Mouse (Mus musculus) stomach, embryonic 15.5 days (tissue): ENCODE data around the gene Poc1a. TPM values are rescaled to one million over a fixed set of nuclear protein-coding genes. Genes with fewer than 3 reads are reported as not detected.

Experiments
- ATAC-seq: fragments of 200-750 bp; cut with Nextera tagmentation; 2 replicates; pipeline ENCODE4 v1.8.0; 2017; ENCODE audit warnings: low read depth, moderate number of reproducible peaks, moderate TSS enrichment; ENCODE audit not compliant: insufficient read depth, low FRiP score
- H3K27ac ChIP-seq: fragments of 300-500 bp; sonication (generic); 2 replicates; pipeline ENCODE4 v1.5.1; 2015; ENCODE audit warnings: mild to moderate bottlenecking, inconsistent platforms
- H3K27me3 ChIP-seq: fragments of 300-500 bp; sonication (generic); replicated peaks from 2 replicates; pipeline ENCODE4 v1.6.1; 2015; ENCODE audit warnings: inconsistent platforms
- H3K36me3 ChIP-seq: fragments of 300-500 bp; sonication (generic); 2 replicates; pipeline ENCODE4 v1.6.1; 2015; ENCODE audit warnings: inconsistent platforms
- H3K4me1 ChIP-seq: fragments of 300-500 bp; sonication (generic); 2 replicates; pipeline ENCODE4 v1.6.1; 2015; ENCODE audit warnings: inconsistent platforms
- H3K4me2 ChIP-seq: fragments of 300-500 bp; sonication (generic); 2 replicates; pipeline ENCODE4 v1.6.1; 2015; ENCODE audit warnings: mild to moderate bottlenecking, inconsistent platforms
- H3K4me3 ChIP-seq: fragments of 300-500 bp; sonication (generic); replicated peaks from 2 replicates; pipeline ENCODE4 v1.5.1; 2015; ENCODE audit warnings: inconsistent platforms
- H3K9ac ChIP-seq: fragments of 300-500 bp; sonication (generic); 2 replicates; pipeline ENCODE4 v1.6.1; 2015; ENCODE audit warnings: inconsistent platforms
- H3K9me3 ChIP-seq: fragments of 300-500 bp; sonication (generic); 2 replicates; pipeline ENCODE4 v1.6.1; 2016; ENCODE audit warnings: inconsistent platforms
- WGBS: fragments of 180-500 bp; shearing (Covaris S2); methylation state at CpG from one replicate; pipeline ENCODE4 v1.1.7; 2015; 5-methylcytosine and 5-hydroxymethylcytosine counted together
- polyA plus RNA-seq: library from polyadenylated mRNA; unstranded; fragments of >200 nt; fragmentation: Nextera tagmentation; extraction: Ambion mirVana; gene quantifications from 2 replicates; pipeline ENCODE4 v1.2.1, GENCODE M21; 2015

Poc1a gene
- polyA plus RNA-seq, 1 experiment from 2014 or later = 24.7 TPM

GRCm38 (mm10) chr9:106398667-106399311 is 117.9 kb downstream of the Poc1a start:
- Histone ChIP-seq H3K27ac (no peak overlapping the region), H3K9me3 (no peaks in the 10 kb centered on the region), H3K36me3 (no peaks in the 10 kb centered on the region), H3K4me1 (peaks cover 10% of the 10 kb centered on the region), H3K4me2 (no peak overlapping the region), H3K4me3 (no peak overlapping the region), H3K9ac (no peak overlapping the region), H3K27me3 (no peaks in the 10 kb centered on the region)
- WGBS = 65% methylated on average over 9 of the region's 9 CpGs
- peak; percentile 87 for ATAC-seq

DNA sequence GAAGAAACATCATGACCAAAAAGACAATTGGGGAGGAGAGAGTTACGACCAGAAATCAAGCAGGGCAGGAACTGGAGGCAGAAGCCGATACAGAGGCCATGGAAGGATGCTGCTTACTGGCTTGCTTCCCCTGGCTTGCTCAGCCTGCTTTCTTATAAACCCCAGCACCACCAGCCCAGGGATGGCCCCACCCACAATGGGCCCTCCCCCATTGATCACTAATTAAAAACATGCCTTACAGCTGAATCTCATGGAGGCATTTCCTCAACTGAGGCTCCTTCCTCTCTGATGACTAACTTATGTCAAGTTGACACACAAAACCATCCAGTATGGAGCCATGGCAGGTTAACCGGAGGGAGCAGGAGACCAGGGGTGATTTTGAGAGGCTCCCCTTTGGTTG is 118.9 kb downstream of the Poc1a start:
- no peak overlapping the region for H3K4me3 ChIP-seq
- peaks cover 6% of the 10 kb centered on the region for H3K4me1 ChIP-seq
- H3K4me2 ChIP-seq = no peak overlapping the region
- ATAC-seq = no peak
- WGBS = 84% methylated on average over 3 of the region's 3 CpGs
- H3K27me3 ChIP-seq = no peaks in the 10 kb centered on the region
- no peaks in the 10 kb centered on the region for H3K9me3 ChIP-seq
- H3K36me3 ChIP-seq = no peaks in the 10 kb centered on the region
- H3K9ac ChIP-seq = no peak overlapping the region
- H3K27ac ChIP-seq = no peak overlapping the region

Other genes starting within 250 kb of the Poc1a start
- gene Col6a4, start 184.3 kb upstream of the Poc1a start, polyA plus RNA-seq = 32.4 and 41.9 TPM in 2 replicates
- gene Glyctk, start 122.9 kb upstream of the Poc1a start, polyA plus RNA-seq = 2.8 and 3.1 TPM in 2 replicates
- 19.7 and 20.4 TPM in 2 replicates for gene Wdr82, start 110.1 kb upstream of the Poc1a start, polyA plus RNA-seq
- gene Ppm1m, start 81.3 kb upstream of the Poc1a start, polyA plus RNA-seq = 39.0 and 42.0 TPM in 2 replicates
- gene Twf2, start 78.0 kb upstream of the Poc1a start, polyA plus RNA-seq = 53.9 and 64.0 TPM in 2 replicates
- gene Tlr9, start 58.5 kb upstream of the Poc1a start, polyA plus RNA-seq = 0.12 and 0.15 TPM in 2 replicates
- gene Alas1, start 32.4 kb upstream of the Poc1a start, polyA plus RNA-seq = 109 TPM in 2 replicates
- 16.8 and 17.1 TPM in 2 replicates for gene Dusp7, start 87.6 kb downstream of the Poc1a start, polyA plus RNA-seq
- gene Rpl29, start 148.4 kb downstream of the Poc1a start, polyA plus RNA-seq = 805 and 953 TPM in 2 replicates
- gene Acy1, start 157.3 kb downstream of the Poc1a start, polyA plus RNA-seq = 37.9 and 50.7 TPM in 2 replicates
- 26.2 and 26.9 TPM in 2 replicates for gene Abhd14b, start 166.4 kb downstream of the Poc1a start, polyA plus RNA-seq
- gene Abhd14a, start 166.6 kb downstream of the Poc1a start, polyA plus RNA-seq = 48.6 and 48.7 TPM in 2 replicates
- 51.8 and 58.9 TPM in 2 replicates for gene Pcbp4, start 172.2 kb downstream of the Poc1a start, polyA plus RNA-seq
- gene Gpr62, start 184.9 kb downstream of the Poc1a start, polyA plus RNA-seq = 0.19 and 0.42 TPM in 2 replicates
- gene Rrp9, start 194.9 kb downstream of the Poc1a start, polyA plus RNA-seq = 44.3 and 46.5 TPM in 2 replicates
- 2.9 and 3.7 TPM in 2 replicates for gene Parp3, start 195.9 kb downstream of the Poc1a start, polyA plus RNA-seq
- not detected in 2 replicates for gene Iqcf1, start 218.9 kb downstream of the Poc1a start, polyA plus RNA-seq
- gene Iqcf5, start 233.5 kb downstream of the Poc1a start, polyA plus RNA-seq = not detected in 2 replicates